14 mouse cellular contexts compared by ENCODE assay signal in genomic region chr12:109508495-109509454, GRCm38 (mm10). TPM values are rescaled to one million over a fixed set of nuclear protein-coding genes. Genes with fewer than 3 reads are reported as not detected.
DNase-seq lines count a peak whose midpoint lies in the region; ATAC-seq lines count a peak whose summit lies in the region.
"Had no signal": no experiment of that assay in that cellular context is flagged by ENCODE, and none has a peak within 500 bp of the region (broad histone marks: within the 10 kb centered on the region; RNA-seq: fewer than 3 reads in every experiment).

No protein-coding gene starts in this region.

- H3K4me3 ChIP-seq in lung, embryonic 16.5 days (ENCODE audit: low read length) = no peak overlapping the region
- H3K4me3 ChIP-seq in embryonic facial prominence, embryonic 15.5 days (replicated peaks) = no peak overlapping the region
- no peak overlapping the region for H3K4me3 ChIP-seq in hindbrain, embryonic 14.5 days (replicated peaks; ENCODE audit: low read length)

- H3K36me3 ChIP-seq in lung, embryonic 16.5 days (ENCODE audit: control insufficient read depth, insufficient read depth, low read length) = no peaks in the 10 kb centered on the region
- H3K36me3 ChIP-seq in embryonic facial prominence, embryonic 15.5 days = no peaks in the 10 kb centered on the region
- no peaks in the 10 kb centered on the region for H3K36me3 ChIP-seq in hindbrain, embryonic 14.5 days (replicated peaks; ENCODE audit: control insufficient read depth, insufficient read depth)
- H3K36me3 ChIP-seq: G1E had no signal

- H3K27ac ChIP-seq in lung, embryonic 16.5 days (ENCODE audit: low read length) = no peak overlapping the region
- peak overlapping the region; percentile 7; the same call in 1 of the 2 replicates for H3K27ac ChIP-seq in embryonic facial prominence, embryonic 15.5 days (replicated peaks)
- H3K27ac ChIP-seq in hindbrain, embryonic 14.5 days = peak overlapping the region; percentile 12; the same call in 1 of the 2 replicates
- H3K27ac ChIP-seq: macrophage had no signal

- WGBS in lung, embryonic 16.5 days = 27% methylated on average over 20 of the region's 20 CpGs
- 27% methylated on average over 20 of the region's 20 CpGs for WGBS in embryonic facial prominence, embryonic 15.5 days
- 26% methylated on average over 20 of the region's 20 CpGs for WGBS in hindbrain, embryonic 14.5 days

- no peaks in the 10 kb centered on the region for H3K27me3 ChIP-seq in lung, embryonic 16.5 days (ENCODE audit: control insufficient read depth, insufficient read depth, low read depth, low read length)
- H3K27me3 ChIP-seq in embryonic facial prominence, embryonic 15.5 days = peaks cover 5% of the 10 kb centered on the region
- no peaks in the 10 kb centered on the region for H3K27me3 ChIP-seq in hindbrain, embryonic 14.5 days (ENCODE audit: control insufficient read depth, insufficient read depth, low read length)

- peak; percentile 16; the same call in 1 of the 2 replicates for ATAC-seq in lung, embryonic 16.5 days (ENCODE audit: low read depth)
- no peak for ATAC-seq in embryonic facial prominence, embryonic 15.5 days (ENCODE audit: insufficient number of reproducible peaks, low FRiP score, low TSS enrichment, low read depth)
- ATAC-seq in hindbrain, embryonic 14.5 days (ENCODE audit: low FRiP score) = no peak
- peak; percentile 33 for ATAC-seq in megakaryocyte progenitor cell, adult 5-6 weeks (replicated peaks; ENCODE audit: poor library complexity)
- ATAC-seq in erythroblast, adult 5-6 weeks (replicated peaks; ENCODE audit: low FRiP score, poor library complexity, severe bottlenecking) = no peak

- H3K4me1 ChIP-seq in lung, embryonic 16.5 days (replicated peaks; ENCODE audit: control insufficient read depth, insufficient read depth, low read length) = peaks cover 37% of the 10 kb centered on the region
- peaks cover 37% of the 10 kb centered on the region for H3K4me1 ChIP-seq in embryonic facial prominence, embryonic 15.5 days
- peaks cover 21% of the 10 kb centered on the region for H3K4me1 ChIP-seq in hindbrain, embryonic 14.5 days (replicated peaks; ENCODE audit: control insufficient read depth, insufficient read depth, low read length)

- no peaks in the 10 kb centered on the region for H3K9me3 ChIP-seq in lung, embryonic 16.5 days (ENCODE audit: control insufficient read depth, low read length)
- no peaks in the 10 kb centered on the region for H3K9me3 ChIP-seq in embryonic facial prominence, embryonic 15.5 days (replicated peaks)
- no peaks in the 10 kb centered on the region for H3K9me3 ChIP-seq in hindbrain, embryonic 14.5 days (ENCODE audit: control insufficient read depth, low read length)

- peak overlapping the region; percentile 44; the same call in 1 of the 2 replicates for H3K9ac ChIP-seq in lung, embryonic 16.5 days (ENCODE audit: low read length)
- no peak overlapping the region for H3K9ac ChIP-seq in embryonic facial prominence, embryonic 15.5 days
- H3K9ac ChIP-seq in hindbrain, embryonic 14.5 days = 0 out of 2 replicates have a peak overlapping the region, but pooled peaks have one; percentile 28

- DNase-seq in lung, postnatal 4 days = no peak
- no peak for DNase-seq in hindbrain, embryonic 14.5 days (ENCODE audit: low spot score)
- DNase-seq in spleen, adult 12 weeks (ENCODE audit: low spot score) = no peak
- no peak for DNase-seq in thymus, adult 18-20 months
- DNase-seq: cerebellum, postnatal 25 days; gastrocnemius, postnatal 36 days; layer of hippocampus, adult 9-11 months had no signal

- H3K4me2 ChIP-seq in lung, embryonic 16.5 days (ENCODE audit: low read depth, low read length) = no peak overlapping the region
- no peak overlapping the region for H3K4me2 ChIP-seq in embryonic facial prominence, embryonic 15.5 days (replicated peaks)
- no peak overlapping the region for H3K4me2 ChIP-seq in hindbrain, embryonic 14.5 days (replicated peaks)

RNA-seq across cellular contexts. Expression of gene Dlk1, which starts 56.2 kb away (rescaled TPM):
- 702 and 746 TPM in 2 replicates for polyA plus RNA-seq in lung, embryonic 16.5 days (2015; fragmentation: Nextera tagmentation; extraction: Ambion mirVana)
- polyA plus RNA-seq in embryonic facial prominence, embryonic 15.5 days (2015; fragmentation: Nextera tagmentation; extraction: Ambion mirVana) = 710 and 761 TPM in 2 replicates
- polyA plus RNA-seq in hindbrain, embryonic 14.5 days (2014; fragmentation: Nextera tagmentation; extraction: Ambion mirVana) = 62.6 and 73.4 TPM in 2 replicates
- total RNA-seq in megakaryocyte progenitor cell, adult 5-6 weeks (2015) = 0.64 TPM in 1 of 2 replicates, not detected in the other
- total RNA-seq in megakaryocyte progenitor cell, adult 5-6 weeks (2017) = not detected in 2 replicates
- 2.5 TPM in 1 of 2 replicates, not detected in the other for total RNA-seq in erythroblast, adult 5-6 weeks (2015; ENCODE audit: low replicate concordance)
- not detected in 2 replicates for total RNA-seq in erythroblast, adult 5-6 weeks (2017; ENCODE audit: low replicate concordance)
- total RNA-seq: hematopoietic stem cell, adult 5-6 weeks had no signal
- polyA plus RNA-seq: G1E, macrophage had no signal

Comparison
In these comparisons a context has a peak if more than half of its experiments do, and no peak if none do; other contexts are left out.
1. ATAC-seq: peak in lung, embryonic 16.5 days (single experiment) and megakaryocyte progenitor cell, adult 5-6 weeks (single experiment); none in embryonic facial prominence, embryonic 15.5 days (single experiment), hindbrain, embryonic 14.5 days (single experiment) and erythroblast, adult 5-6 weeks (single experiment).